Mouse (Mus musculus): Measurements from ENCODE around the gene Bok.

DNA sequence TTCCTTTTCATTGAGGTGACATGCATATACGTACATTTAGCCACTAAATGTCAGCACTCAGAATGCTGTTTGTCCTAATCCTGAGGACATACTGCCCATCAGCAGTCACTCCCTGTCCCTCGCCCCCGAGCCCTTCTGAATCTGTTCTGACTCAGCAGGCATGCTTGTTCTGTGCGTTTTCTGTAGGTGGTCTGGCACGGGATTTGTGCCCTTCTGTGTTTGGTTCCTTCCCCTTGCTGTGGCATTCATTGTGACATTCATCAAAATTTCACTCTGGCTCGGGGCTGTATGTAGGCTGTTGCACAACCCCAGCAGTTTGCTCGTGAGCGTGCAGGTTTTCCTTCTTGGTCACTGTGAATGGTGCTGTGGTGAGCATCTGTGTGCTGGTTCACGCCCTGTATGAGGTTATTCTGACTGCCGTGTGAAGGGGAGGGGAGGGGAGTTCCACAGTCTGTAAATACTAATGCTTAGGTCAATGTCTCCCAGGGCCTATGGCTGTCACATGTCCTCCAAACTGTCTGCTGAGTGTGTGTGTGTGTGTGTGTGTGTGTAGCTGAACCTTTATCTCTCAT is 6.4 kb downstream of the Bok start:
- no peak for TF ChIP-seq POLR2A (IDR thresholded peaks at IDR 0.05; ENCODE audit: extremely low read depth, insufficient read depth, low read length)
- no peak for TF ChIP-seq CTCF (IDR thresholded peaks at IDR 0.05; ENCODE audit: extremely low read depth, insufficient read depth, low read length)
